Mouse (Mus musculus): ENCODE results near the gene Ticrr.

DNA sequence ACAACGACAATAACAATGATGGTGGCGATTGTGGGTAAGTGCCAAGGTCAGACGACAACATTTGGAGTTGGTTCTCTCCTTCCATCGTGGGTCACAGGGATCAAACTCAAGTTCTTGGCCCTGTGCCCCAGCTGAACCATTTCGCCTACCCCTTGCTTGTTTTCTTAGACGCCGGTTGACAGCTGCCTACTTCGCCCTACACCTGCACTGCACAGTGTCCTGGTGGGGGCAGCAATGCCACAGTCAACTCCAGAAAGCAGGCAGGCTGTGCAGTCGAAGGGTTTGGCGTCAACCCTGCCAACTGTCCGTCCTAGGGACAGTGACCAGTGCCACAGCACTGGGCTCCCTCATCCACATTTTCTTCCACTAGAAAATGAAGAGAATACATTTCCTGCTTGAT lies 46.7 kb upstream of the Ticrr start:
- TF ChIP-seq CTCF (IDR thresholded peaks at IDR 0.05; ENCODE audit: borderline replicate concordance, extremely low read depth, insufficient read depth, insufficient read length), result no peak
- TF ChIP-seq POLR2A (IDR thresholded peaks at IDR 0.05; ENCODE audit: borderline replicate concordance, extremely low read depth, insufficient read depth, insufficient read length, poor library complexity, severe bottlenecking), result no peak
